Mouse (Mus musculus) midbrain, embryonic 11.5 days (tissue): ENCODE data around the gene Erv3. TPM values are rescaled to one million over a fixed set of nuclear protein-coding genes. Genes with fewer than 3 reads are reported as not detected.

ENCODE experiments used
- ATAC-seq: fragments of 200-750 bp; cut with Nextera tagmentation; 2 replicates; pipeline ENCODE4 v1.8.0; 2017; ENCODE audit warnings: moderate TSS enrichment, moderate library complexity; ENCODE audit not compliant: low FRiP score
- DNase-seq: peaks from one replicate; pipeline ENCODE4 v3.0.0; 2015; ENCODE audit warnings: low spot score; ENCODE audit errors: missing footprints
- H3K27ac ChIP-seq: fragments of 300-500 bp; sonication (generic); 2 replicates; pipeline ENCODE4 v1.5.1; 2014; ENCODE audit warnings: low read depth, low read length
- H3K27me3 ChIP-seq: fragments of 300-500 bp; sonication (generic); 2 replicates; pipeline ENCODE4 v1.6.1; 2014; ENCODE audit warnings: mild to moderate bottlenecking, low read length, moderate library complexity, mixed read lengths; ENCODE audit not compliant: control insufficient read depth, insufficient read depth
- H3K36me3 ChIP-seq: fragments of 300-500 bp; sonication (generic); 2 replicates; pipeline ENCODE4 v1.6.1; 2014; ENCODE audit warnings: mild to moderate bottlenecking, low read length, moderate library complexity, mixed read lengths; ENCODE audit not compliant: control insufficient read depth, insufficient read depth
- H3K4me1 ChIP-seq: fragments of 300-500 bp; sonication (generic); 2 replicates; pipeline ENCODE4 v1.6.1; 2014; ENCODE audit warnings: low read length; ENCODE audit not compliant: control insufficient read depth, insufficient read depth
- H3K4me2 ChIP-seq: fragments of 300-500 bp; sonication (generic); 2 replicates; pipeline ENCODE4 v1.6.1; 2014; ENCODE audit warnings: mild to moderate bottlenecking, moderate library complexity
- H3K4me3 ChIP-seq: fragments of 300-500 bp; sonication (generic); 2 replicates; pipeline ENCODE4 v1.5.1; 2014; ENCODE audit warnings: low read depth, low read length
- H3K9ac ChIP-seq: fragments of 300-500 bp; sonication (generic); 2 replicates; pipeline ENCODE4 v1.6.1; 2014; ENCODE audit warnings: low read length
- H3K9me3 ChIP-seq: fragments of 300-500 bp; sonication (generic); 2 replicates; pipeline ENCODE4 v1.6.1; 2016; ENCODE audit warnings: low read length; ENCODE audit not compliant: control insufficient read depth
- WGBS: fragments of 180-500 bp; shearing (Covaris S2); extraction: QIAGEN DNeasy Blood & Tissue Kit; methylation state at CpG from one replicate; pipeline ENCODE4 v1.1.7; 2014; 5-methylcytosine and 5-hydroxymethylcytosine counted together
- polyA plus RNA-seq: library from polyadenylated mRNA; unstranded; fragments of >200 nt; fragmentation: Nextera tagmentation; extraction: Ambion mirVana; gene quantifications from 2 replicates; pipeline ENCODE4 v1.2.1, GENCODE M21; 2014

The Erv3 gene
- polyA plus RNA-seq, 1 experiment from 2014 or later: not detected

DNA sequence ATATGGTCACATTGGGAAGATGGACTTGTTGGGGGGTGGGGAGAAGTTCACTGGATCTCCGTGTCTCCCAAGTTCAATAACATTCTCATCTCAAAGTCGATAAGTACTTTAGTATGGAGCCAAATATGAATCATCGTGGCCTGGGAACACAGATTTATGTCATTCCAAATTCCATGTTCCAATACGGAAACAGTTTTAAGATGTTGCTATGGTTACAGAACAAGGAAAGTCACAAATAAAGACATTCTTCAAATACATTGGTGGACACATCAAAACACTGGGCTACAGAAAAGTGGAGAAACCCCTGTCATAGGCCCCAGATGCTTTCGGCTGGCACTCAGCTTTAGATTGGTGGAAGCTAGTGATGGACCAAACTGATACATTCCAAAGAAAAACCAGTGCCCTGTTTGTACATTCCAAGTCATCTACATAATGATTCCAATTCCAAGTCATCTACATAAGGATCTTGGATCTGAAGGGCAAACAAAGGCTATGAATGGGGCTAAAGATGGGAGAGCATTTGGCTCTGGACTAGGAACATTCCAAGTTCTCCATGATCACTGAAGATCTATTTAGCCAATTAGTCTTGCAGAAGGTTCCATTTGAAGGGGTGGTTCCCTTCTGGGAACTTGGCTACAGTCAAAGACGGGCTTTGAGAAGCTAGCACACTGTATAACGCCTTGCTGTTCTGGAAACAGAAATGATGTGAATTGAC, 17.2 kb upstream of the Erv3 start:
- H3K4me3 ChIP-seq: no peak overlapping the region
- no peaks in the 10 kb centered on the region for H3K9me3 ChIP-seq
- no peaks in the 10 kb centered on the region for H3K36me3 ChIP-seq
- WGBS: 94% methylated on average over 7 of the region's 7 CpGs
- no peak overlapping the region for H3K4me2 ChIP-seq
- no peak overlapping the region for H3K9ac ChIP-seq
- no peaks in the 10 kb centered on the region for H3K27me3 ChIP-seq
- H3K27ac ChIP-seq: no peak overlapping the region
- DNase-seq: no peak
- no peak for ATAC-seq
- H3K4me1 ChIP-seq: no peaks in the 10 kb centered on the region

DNA sequence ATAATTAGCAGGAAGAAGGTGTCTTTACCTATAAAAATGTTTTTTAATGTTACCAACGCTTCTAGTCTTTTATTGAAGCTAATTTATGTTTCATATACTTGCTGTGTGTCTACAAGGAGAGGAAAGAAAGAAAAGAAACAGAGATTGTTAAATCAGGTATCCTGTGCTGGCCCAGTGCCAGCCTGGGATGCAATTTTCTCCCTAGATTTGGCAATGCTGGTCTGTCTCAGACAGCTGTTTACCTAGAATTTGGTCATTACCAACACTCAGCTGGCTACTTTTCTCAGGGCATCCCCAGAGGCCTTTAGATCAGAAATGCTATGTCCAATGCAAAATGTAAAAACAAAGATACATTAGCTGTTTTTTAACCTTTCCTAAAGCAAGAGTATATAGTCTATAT, 13.8 kb upstream of the Erv3 start:
- no peaks in the 10 kb centered on the region for H3K27me3 ChIP-seq
- ATAC-seq: no peak
- WGBS: 84% methylated on average over 1 of the region's 1 CpGs

DNA sequence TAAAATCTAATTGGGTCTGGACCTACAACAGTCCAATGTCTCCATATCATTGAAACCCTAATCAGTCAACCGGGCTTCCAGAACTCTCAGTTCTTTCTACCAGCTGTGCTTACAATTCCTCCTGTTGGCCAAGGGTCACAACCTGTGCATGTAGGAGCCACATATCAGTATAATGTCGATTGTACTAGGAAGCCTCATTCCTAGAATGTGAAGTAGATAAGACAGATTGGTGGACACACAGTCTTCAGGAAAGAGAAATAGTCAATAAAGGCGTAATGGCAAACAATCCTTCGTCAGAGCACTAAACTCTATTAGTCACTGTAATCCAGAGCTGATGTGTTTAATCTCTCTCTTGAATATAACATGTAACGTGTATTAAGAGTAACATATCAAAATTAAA, 9.4 kb upstream of the Erv3 start:
- Histone ChIP-seq H3K9me3 (no peaks in the 10 kb centered on the region), H3K27ac (no peak overlapping the region), H3K4me1 (no peaks in the 10 kb centered on the region), H3K36me3 (no peaks in the 10 kb centered on the region), H3K27me3 (no peaks in the 10 kb centered on the region), H3K4me3 (no peak overlapping the region), H3K4me2 (no peak overlapping the region), H3K9ac (no peak overlapping the region)
- DNase-seq: no peak
- 88% methylated on average over 5 of the region's 5 CpGs for WGBS
- ATAC-seq: no peak

More for the DNA sequence above, 13.8 kb upstream of the Erv3 start:
- Histone ChIP-seq H3K4me1 (no peaks in the 10 kb centered on the region), H3K4me3 (no peak overlapping the region), H3K27ac (no peak overlapping the region), H3K36me3 (no peaks in the 10 kb centered on the region), H3K9me3 (no peaks in the 10 kb centered on the region), H3K9ac (no peak overlapping the region), H3K4me2 (no peak overlapping the region)
- no peak for DNase-seq

DNA sequence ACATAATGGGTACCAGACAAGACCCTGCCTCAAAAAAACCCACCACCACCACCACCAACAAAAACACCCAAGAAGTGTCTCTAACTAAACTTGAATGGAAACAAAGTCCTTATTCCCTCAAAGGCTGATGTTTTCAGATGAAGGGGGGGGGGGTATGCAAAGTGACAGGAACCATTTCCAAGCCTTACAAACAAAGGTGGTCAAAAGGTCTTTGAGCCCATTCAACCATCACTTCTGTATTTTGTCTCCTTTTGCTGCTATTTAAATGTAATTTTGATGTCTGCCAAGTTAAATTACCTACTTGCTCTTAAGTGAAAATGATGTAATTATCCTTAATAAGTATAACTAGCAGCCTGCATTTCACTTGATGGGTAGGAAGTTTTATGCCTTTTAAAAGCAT, 7.1 kb upstream of the Erv3 start:
- Histone ChIP-seq H3K27ac (no peak overlapping the region), H3K36me3 (no peaks in the 10 kb centered on the region), H3K4me2 (no peak overlapping the region), H3K27me3 (no peaks in the 10 kb centered on the region), H3K9ac (no peak overlapping the region), H3K9me3 (no peaks in the 10 kb centered on the region), H3K4me1 (peaks cover 3% of the 10 kb centered on the region; the same call in 1 of the 2 replicates), H3K4me3 (no peak overlapping the region)
- no peak for ATAC-seq
- DNase-seq: no peak

DNA sequence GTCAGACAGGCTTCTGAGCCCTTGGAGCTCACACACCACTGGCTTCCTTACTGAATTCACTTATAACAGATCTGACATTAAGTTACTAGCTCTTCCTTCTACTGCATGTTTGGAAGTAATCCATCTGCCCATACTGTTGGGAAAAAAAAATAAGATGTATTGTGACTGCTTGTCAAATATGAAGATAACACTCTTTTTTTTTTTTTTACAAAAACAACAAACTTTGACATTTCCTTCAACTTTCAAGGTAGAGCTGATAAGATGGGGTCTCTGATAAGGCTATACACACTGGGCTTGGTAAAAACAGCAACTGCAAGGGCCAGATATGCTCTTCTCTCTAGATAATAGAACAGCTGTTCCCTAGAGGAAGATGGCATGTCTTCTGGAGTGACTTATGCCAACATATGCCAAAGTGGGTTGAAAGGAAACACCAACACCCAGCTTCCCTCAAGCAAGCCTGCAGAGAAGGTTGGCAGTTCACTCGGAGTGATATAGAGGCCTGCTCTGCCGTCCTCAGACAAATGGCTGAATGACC, 4.8 kb upstream of the Erv3 start:
- Histone ChIP-seq H3K9me3 (no peaks in the 10 kb centered on the region), H3K27me3 (no peaks in the 10 kb centered on the region), H3K36me3 (no peaks in the 10 kb centered on the region), H3K9ac (no peak overlapping the region), H3K27ac (no peak overlapping the region), H3K4me2 (no peak overlapping the region), H3K4me3 (no peak overlapping the region), H3K4me1 (peaks cover 3% of the 10 kb centered on the region; the same call in 1 of the 2 replicates)
- ATAC-seq (no peak), DNase-seq (no peak)
- WGBS: 90% methylated on average over 2 of the region's 2 CpGs

DNA sequence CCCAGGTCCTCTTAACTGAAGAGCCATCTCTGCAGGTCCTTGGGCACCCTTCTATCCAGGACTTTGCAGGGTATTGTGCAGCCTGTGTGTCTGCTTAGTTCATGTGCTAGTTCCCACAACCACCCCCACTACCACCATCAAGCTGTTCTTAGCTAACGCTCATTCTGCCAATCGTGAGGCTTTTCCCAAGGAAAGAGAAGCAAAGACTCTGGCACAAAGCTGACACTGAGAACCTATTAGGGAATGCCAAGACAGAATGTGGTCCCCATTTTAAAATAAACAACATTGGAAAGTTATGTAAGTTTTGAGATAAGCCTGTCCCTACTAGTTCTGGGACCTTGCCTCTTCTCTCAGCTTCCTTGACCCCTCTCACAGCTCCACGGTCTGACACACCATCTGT, 3.9 kb upstream of the Erv3 start:
- no peaks in the 10 kb centered on the region for H3K36me3 ChIP-seq
- DNase-seq: no peak
- no peak overlapping the region for H3K4me3 ChIP-seq
- H3K9me3 ChIP-seq: no peaks in the 10 kb centered on the region
- no peaks in the 10 kb centered on the region for H3K27me3 ChIP-seq
- H3K27ac ChIP-seq: no peak overlapping the region
- no peak for ATAC-seq
- H3K4me2 ChIP-seq: no peak overlapping the region
- H3K9ac ChIP-seq: no peak overlapping the region
- peaks cover 3% of the 10 kb centered on the region; the same call in 1 of the 2 replicates for H3K4me1 ChIP-seq
- 80% methylated on average over 3 of the region's 3 CpGs for WGBS

DNA sequence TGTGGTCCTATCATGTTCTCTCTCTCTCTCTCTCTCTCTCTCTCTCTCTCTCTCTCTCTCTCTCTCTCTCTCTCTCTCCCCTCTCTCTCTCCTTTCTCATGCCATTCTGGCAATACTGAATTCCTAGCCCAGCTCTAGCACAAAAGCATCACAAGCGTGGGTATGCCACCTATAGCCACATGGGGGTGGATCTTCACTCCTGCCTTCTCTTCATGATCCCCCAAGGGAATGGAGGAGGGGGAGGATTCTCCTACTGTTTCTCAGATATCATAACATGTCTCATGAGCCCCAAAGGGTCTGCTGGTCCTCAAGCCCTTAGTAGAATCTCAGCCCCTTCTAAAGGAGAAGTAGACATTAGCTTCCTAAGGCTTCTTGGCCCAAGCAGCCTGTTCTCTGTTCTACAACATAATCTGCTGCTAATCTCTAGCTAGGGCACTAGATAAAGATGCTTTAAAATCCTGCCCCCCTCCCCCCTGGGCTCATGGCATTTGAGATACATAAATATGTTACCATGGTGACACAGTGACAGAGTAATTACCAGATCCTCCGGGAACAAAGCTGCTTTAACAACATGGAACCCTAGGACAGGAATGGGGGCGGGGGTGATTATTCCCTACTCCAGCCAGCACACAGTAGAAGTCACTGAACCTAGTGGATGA, 3.2 kb upstream of the Erv3 start:
- Histone ChIP-seq H3K9me3 (no peaks in the 10 kb centered on the region), H3K9ac (no peak overlapping the region), H3K4me2 (no peak overlapping the region), H3K36me3 (no peaks in the 10 kb centered on the region), H3K4me1 (peaks cover 3% of the 10 kb centered on the region; the same call in 1 of the 2 replicates), H3K27ac (no peak overlapping the region), H3K27me3 (no peaks in the 10 kb centered on the region), H3K4me3 (no peak overlapping the region)
- 39% methylated on average over 3 of the region's 3 CpGs for WGBS
- peak; percentile 52; the same call in 1 of the 2 replicates for ATAC-seq
- DNase-seq: peak; percentile 85

DNA sequence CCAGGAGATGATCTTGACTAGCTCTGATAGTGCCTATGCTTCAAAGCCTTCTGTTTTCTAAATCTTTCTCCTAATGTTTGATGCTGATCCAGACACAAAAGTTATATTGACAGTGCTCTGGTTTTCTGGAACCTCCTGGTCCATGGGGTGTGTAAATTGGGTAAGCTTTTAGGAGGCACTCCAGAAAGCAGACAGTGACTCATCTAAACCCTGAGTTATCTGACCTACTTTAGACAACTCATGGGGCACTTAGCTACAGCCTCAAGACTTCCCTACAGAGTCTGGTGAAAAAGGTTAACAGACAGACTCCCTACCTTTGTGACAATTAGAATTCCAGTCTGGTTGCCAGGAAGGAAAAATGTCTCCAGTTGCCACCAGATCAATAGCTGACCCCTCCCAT, 1.7 kb downstream of the Erv3 start:
- no peaks in the 10 kb centered on the region for H3K9me3 ChIP-seq
- H3K27ac ChIP-seq: no peak overlapping the region
- ATAC-seq (no peak), DNase-seq (peak; percentile 28)
- no peak overlapping the region for H3K9ac ChIP-seq
- H3K27me3 ChIP-seq: no peaks in the 10 kb centered on the region
- H3K4me2 ChIP-seq: no peak overlapping the region
- no peak overlapping the region for H3K4me3 ChIP-seq
- H3K36me3 ChIP-seq: no peaks in the 10 kb centered on the region
- H3K4me1 ChIP-seq: peaks cover under 1% of the 10 kb centered on the region; the same call in 1 of the 2 replicates

DNA sequence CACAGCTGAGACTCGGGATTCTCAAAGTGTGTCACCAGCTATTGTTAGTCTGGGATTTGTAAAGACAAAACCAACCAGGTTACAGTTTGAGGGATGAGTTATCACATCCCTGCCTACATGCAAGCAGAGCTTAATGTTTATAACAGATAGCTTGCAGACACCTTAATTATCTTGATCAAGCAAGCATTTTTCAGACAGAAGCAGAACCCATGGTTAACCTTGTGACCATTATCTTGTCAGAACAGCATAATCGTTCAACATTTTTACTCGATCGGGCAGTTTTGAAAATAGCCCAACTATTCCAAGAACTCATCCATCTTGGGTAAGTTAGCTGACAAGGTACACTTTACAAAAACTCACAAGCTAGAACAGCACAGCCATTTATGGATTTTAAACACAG, 5.8 kb downstream of the Erv3 start:
- 73% methylated on average over 4 of the region's 4 CpGs for WGBS

More for the DNA sequence above, 5.8 kb downstream of the Erv3 start:
- Histone ChIP-seq H3K9ac (no peak overlapping the region), H3K4me2 (no peak overlapping the region), H3K27ac (no peak overlapping the region), H3K4me1 (no peaks in the 10 kb centered on the region), H3K4me3 (no peak overlapping the region), H3K36me3 (no peaks in the 10 kb centered on the region), H3K27me3 (no peaks in the 10 kb centered on the region), H3K9me3 (no peaks in the 10 kb centered on the region)
- ATAC-seq (no peak), DNase-seq (no peak)
